Mouse (Mus musculus) forebrain, embryonic 13.5 days (tissue): Measurements from ENCODE around the gene B3gnt2. TPM values are rescaled to one million over a fixed set of nuclear protein-coding genes. Genes with fewer than 3 reads are reported as not detected.

Experiments
- ATAC-seq: fragments of 200-750 bp; cut with Nextera tagmentation; 2 replicates; pipeline ENCODE4 v1.8.0; 2017
- H3K27ac ChIP-seq: fragments of 300-500 bp; sonication (generic); 2 replicates; pipeline ENCODE4 v1.5.1; 2015; ENCODE audit warnings: inconsistent platforms, mild to moderate bottlenecking, moderate library complexity
- H3K27me3 ChIP-seq: fragments of 300-500 bp; sonication (generic); 2 replicates; pipeline ENCODE4 v1.6.1; 2015; ENCODE audit warnings: mild to moderate bottlenecking, inconsistent platforms
- H3K36me3 ChIP-seq: fragments of 300-500 bp; sonication (generic); 2 replicates; pipeline ENCODE4 v1.6.1; 2015; ENCODE audit warnings: mild to moderate bottlenecking, inconsistent platforms; ENCODE audit not compliant: poor library complexity, severe bottlenecking
- H3K4me1 ChIP-seq: fragments of 300-500 bp; sonication (generic); 2 replicates; pipeline ENCODE4 v1.6.1; 2015; ENCODE audit warnings: inconsistent platforms
- H3K4me2 ChIP-seq: fragments of 300-500 bp; sonication (generic); 2 replicates; pipeline ENCODE4 v1.6.1; 2015; ENCODE audit warnings: inconsistent platforms, mild to moderate bottlenecking, moderate library complexity
- H3K4me3 ChIP-seq: fragments of 300-500 bp; sonication (generic); 2 replicates; pipeline ENCODE4 v1.5.1; 2015; ENCODE audit warnings: mild to moderate bottlenecking, inconsistent platforms
- H3K9ac ChIP-seq: fragments of 300-500 bp; sonication (generic); 2 replicates; pipeline ENCODE4 v1.6.1; 2015; ENCODE audit warnings: mild to moderate bottlenecking, inconsistent platforms
- H3K9me3 ChIP-seq: fragments of 300-500 bp; sonication (generic); replicated peaks from 2 replicates; pipeline ENCODE4 v1.6.1; 2016; ENCODE audit warnings: inconsistent platforms
- WGBS: fragments of 180-500 bp; shearing (Covaris S2); methylation state at CpG from one replicate; pipeline ENCODE4 v1.1.7; 2015; 5-methylcytosine and 5-hydroxymethylcytosine counted together
- polyA plus RNA-seq: library from polyadenylated mRNA; unstranded; fragments of >200 nt; fragmentation: Nextera tagmentation; extraction: Ambion mirVana; gene quantifications from 2 replicates; pipeline ENCODE4 v1.2.1, GENCODE M21; 2015

The B3gnt2 gene
- polyA plus RNA-seq, 1 experiment from 2014 or later: 2.2 TPM

DNA sequence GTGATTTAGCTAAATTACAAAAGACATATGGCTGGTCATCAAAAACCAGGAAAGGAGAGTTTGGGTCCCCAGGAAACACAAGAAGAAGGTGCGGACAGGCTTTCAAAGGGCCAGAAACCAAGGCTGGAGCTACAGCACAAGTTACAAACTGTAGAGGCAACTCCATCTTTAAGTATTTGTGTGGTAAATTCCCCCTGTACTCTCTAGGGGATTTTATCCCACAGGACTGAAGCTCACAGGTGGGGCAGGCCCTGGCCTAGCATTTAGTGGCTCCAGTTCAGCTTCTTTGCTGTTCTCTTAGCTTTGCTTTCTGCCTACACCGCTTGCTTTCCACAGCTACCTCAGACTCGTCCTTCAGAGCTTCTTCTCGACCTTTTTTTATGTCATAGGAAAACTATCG, 6.9 kb upstream of the B3gnt2 start:
- H3K36me3 ChIP-seq: no peaks in the 10 kb centered on the region
- H3K4me3 ChIP-seq: no peak overlapping the region
- no peak overlapping the region for H3K27ac ChIP-seq
- H3K4me1 ChIP-seq: peaks cover 23% of the 10 kb centered on the region
- H3K27me3 ChIP-seq: 0 out of 2 replicates have a peak, but pooled peaks cover 8% of the 10 kb centered on the region
- H3K9me3 ChIP-seq: no peaks in the 10 kb centered on the region
- H3K4me2 ChIP-seq: no peak overlapping the region
- ATAC-seq: no peak
- 90% methylated on average over 5 of the region's 5 CpGs for WGBS
- H3K9ac ChIP-seq: no peak overlapping the region

DNA sequence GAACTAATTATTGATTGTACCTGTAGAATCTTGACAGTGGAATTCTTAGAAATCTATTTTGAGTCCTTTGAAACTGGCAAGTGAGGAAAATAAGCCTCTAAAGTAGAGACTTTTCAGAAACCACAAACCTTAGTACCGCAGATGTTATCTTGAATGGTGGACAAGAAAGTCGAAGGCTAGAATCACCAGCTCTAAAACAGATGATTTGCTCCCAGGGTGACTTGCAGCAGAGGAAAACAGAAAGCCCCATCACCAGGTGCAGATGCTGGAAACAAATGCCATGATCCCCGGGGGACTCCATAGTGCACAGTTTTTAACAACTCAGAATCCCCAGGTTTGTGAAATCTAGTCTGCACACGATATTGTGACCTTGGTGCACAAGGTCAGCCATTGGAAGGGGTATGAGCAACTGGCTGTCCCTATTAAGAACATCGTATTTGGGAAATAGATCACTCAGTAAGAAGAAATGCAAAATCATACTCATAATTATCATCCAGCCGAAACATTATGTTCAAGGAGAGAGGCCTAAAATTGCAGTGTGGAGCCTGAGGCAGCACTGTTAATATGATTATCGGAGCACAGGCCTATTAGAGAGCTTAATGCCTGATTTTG, 5.0 kb upstream of the B3gnt2 start:
- Histone ChIP-seq H3K9me3 (no peaks in the 10 kb centered on the region), H3K4me3 (no peak overlapping the region), H3K27ac (no peak overlapping the region), H3K4me2 (no peak overlapping the region), H3K9ac (no peak overlapping the region), H3K27me3 (peaks cover 24% of the 10 kb centered on the region), H3K4me1 (peaks cover 18% of the 10 kb centered on the region), H3K36me3 (no peaks in the 10 kb centered on the region)
- WGBS: 90% methylated on average over 7 of the region's 7 CpGs
- ATAC-seq: no peak

GRCm38 (mm10) chr11:22864305-22865060, 3.7 kb upstream of the B3gnt2 start:
- peaks cover 37% of the 10 kb centered on the region for H3K27me3 ChIP-seq
- no peak overlapping the region for H3K9ac ChIP-seq
- no peak overlapping the region for H3K4me3 ChIP-seq
- H3K4me2 ChIP-seq: no peak overlapping the region
- H3K36me3 ChIP-seq: no peaks in the 10 kb centered on the region
- 24% methylated on average over 8 of the region's 8 CpGs for WGBS
- peak; percentile 59; the same call in 1 of the 2 replicates for ATAC-seq
- H3K27ac ChIP-seq: no peak overlapping the region
- peaks cover 29% of the 10 kb centered on the region for H3K4me1 ChIP-seq
- no peaks in the 10 kb centered on the region for H3K9me3 ChIP-seq

- 0 out of 2 replicates have a peak overlapping the region, but pooled peaks have one; percentile 3 for H3K27ac ChIP-seq
- no peak overlapping the region for H3K4me2 ChIP-seq
- H3K9me3 ChIP-seq: no peaks in the 10 kb centered on the region
- no peaks in the 10 kb centered on the region for H3K36me3 ChIP-seq
- no peak overlapping the region for H3K4me3 ChIP-seq
- H3K27me3 ChIP-seq: peaks cover 46% of the 10 kb centered on the region
- H3K4me1 ChIP-seq: peaks cover 35% of the 10 kb centered on the region
- 36% methylated on average over 4 of the region's 4 CpGs for WGBS
- no peak for ATAC-seq
- no peak overlapping the region for H3K9ac ChIP-seq
Measured at GRCm38 (mm10) chr11:22863581-22863980, 2.8 kb upstream of the B3gnt2 start.

- no peak overlapping the region for H3K9ac ChIP-seq
- H3K4me3 ChIP-seq: no peak overlapping the region
- WGBS: 61% methylated on average over 4 of the region's 4 CpGs
- H3K27ac ChIP-seq: no peak overlapping the region
- no peaks in the 10 kb centered on the region for H3K9me3 ChIP-seq
- peaks cover 41% of the 10 kb centered on the region for H3K4me1 ChIP-seq
- H3K36me3 ChIP-seq: no peaks in the 10 kb centered on the region
- ATAC-seq: no peak
- H3K4me2 ChIP-seq: no peak overlapping the region
- peaks cover 68% of the 10 kb centered on the region for H3K27me3 ChIP-seq
Measured at GRCm38 (mm10) chr11:22861315-22861714, 554 bp upstream of the B3gnt2 start.

DNA sequence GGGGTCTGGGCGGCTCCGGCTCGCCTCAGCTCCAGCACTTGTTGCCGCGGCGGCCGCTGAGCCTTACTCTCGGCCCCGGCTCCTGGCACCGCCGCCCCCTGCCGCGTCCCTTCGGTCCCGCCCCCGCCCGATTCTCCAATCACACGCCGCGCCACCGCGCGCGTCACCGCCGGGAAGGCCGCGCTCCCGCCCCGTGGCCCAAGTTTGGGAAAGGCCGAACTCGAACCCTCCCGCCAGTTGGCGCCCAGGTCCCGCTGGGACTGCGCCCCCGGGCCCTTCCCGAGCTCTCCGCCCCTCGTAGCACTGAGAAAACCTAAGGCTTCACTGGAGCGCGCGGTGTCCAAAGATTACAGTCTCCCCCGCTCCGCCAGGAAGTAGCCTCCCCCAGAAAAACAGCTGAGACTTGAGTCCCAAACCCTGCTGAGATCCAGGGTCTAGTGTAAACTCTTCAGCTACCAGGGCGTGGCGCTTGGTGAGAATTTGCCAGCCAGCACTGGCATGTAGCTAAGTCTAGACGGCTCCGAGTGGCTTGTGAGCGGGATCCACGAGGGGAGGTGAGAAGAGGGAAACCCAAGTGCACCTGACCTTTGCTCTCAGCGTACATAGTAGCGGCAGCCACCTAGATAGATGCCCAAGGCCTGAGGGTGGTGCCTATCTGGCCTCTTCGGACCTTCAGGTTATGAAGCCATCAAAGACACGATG, 977 bp downstream of the B3gnt2 start:
- Histone ChIP-seq H3K27ac (no peak overlapping the region), H3K9ac (peak overlapping the region; percentile 66), H3K4me1 (peaks cover 38% of the 10 kb centered on the region), H3K4me3 (peak overlapping the region; percentile 71), H3K36me3 (no peaks in the 10 kb centered on the region), H3K9me3 (no peaks in the 10 kb centered on the region), H3K4me2 (peak overlapping the region; percentile 97), H3K27me3 (peaks cover 68% of the 10 kb centered on the region)
- WGBS: under 1% methylated on average over 44 of the region's 55 CpGs
- ATAC-seq: peak; percentile 88

GRCm38 (mm10) chr11:22859301-22859632, 1.5 kb downstream of the B3gnt2 start:
- Histone ChIP-seq H3K4me3 (peak overlapping the region; percentile 71), H3K27me3 (peaks cover 68% of the 10 kb centered on the region), H3K9me3 (no peaks in the 10 kb centered on the region), H3K9ac (peak overlapping the region; percentile 66), H3K27ac (no peak overlapping the region), H3K36me3 (no peaks in the 10 kb centered on the region), H3K4me1 (peaks cover 33% of the 10 kb centered on the region), H3K4me2 (peak overlapping the region; percentile 97)
- no peak; the same call in none of the 2 replicates for ATAC-seq
- WGBS: 2% methylated on average over 8 of the region's 41 CpGs

DNA sequence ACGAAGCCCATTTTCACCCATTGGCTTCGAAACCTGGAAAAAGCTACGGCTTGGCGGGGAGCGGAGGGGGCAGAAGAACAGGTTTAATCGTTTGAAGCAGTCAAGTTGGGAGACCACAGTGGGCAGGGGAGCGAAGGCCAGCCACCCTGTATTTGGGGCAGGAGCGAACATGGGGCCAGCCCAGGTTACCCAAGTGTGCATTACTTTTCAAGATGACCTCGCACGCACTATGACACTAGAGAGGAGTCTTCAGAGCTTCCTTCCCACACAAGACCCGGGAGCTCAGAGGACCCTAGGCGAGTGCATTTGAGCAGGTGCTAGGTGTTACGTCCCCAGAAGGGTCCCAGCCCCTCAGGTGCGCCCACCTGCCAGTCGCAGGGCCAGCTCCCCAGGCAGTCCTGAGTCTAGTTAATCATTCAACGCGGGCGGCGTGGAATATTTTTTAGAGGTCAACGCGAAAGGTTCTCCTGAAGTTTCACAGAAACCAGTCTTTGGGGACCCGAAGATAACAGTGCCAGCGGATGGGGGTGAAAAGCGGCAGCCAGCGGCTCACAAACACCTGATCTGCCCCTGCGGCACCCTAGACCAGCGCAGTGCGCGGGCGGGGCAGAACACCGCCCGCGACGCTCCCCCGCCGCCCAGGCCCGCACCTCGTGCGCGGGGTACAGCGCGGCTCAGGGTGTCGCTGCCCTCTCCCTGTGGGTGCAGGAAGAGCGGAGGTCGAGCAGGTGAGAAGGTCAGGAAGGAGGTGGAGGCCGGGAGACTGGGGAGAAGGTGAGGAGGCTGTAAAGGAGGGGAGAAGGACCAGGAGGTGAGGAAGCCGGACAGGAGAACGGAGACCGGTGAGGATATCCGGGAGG, 2.1 kb downstream of the B3gnt2 start:
- Histone ChIP-seq H3K4me2 (peak overlapping the region; percentile 97), H3K27ac (no peak overlapping the region), H3K36me3 (no peaks in the 10 kb centered on the region), H3K9ac (peak overlapping the region; percentile 66), H3K4me3 (peak overlapping the region; percentile 71), H3K27me3 (peaks cover 67% of the 10 kb centered on the region), H3K4me1 (peaks cover 27% of the 10 kb centered on the region), H3K9me3 (no peaks in the 10 kb centered on the region)
- WGBS: 2% methylated on average over 50 of the region's 50 CpGs
- peak; percentile 56 for ATAC-seq

GRCm38 (mm10) chr11:22857705-22858440, 2.9 kb downstream of the B3gnt2 start:
- 14% methylated on average over 25 of the region's 25 CpGs for WGBS
- peak overlapping the region; percentile 97 for H3K4me2 ChIP-seq
- peaks cover 23% of the 10 kb centered on the region for H3K4me1 ChIP-seq
- H3K27ac ChIP-seq: no peak overlapping the region
- H3K27me3 ChIP-seq: peaks cover 60% of the 10 kb centered on the region
- no peaks in the 10 kb centered on the region for H3K36me3 ChIP-seq
- no peaks in the 10 kb centered on the region for H3K9me3 ChIP-seq
- peak overlapping the region; percentile 71 for H3K4me3 ChIP-seq
- H3K9ac ChIP-seq: peak overlapping the region; percentile 66; the same call in 1 of the 2 replicates
- no peak for ATAC-seq

DNA sequence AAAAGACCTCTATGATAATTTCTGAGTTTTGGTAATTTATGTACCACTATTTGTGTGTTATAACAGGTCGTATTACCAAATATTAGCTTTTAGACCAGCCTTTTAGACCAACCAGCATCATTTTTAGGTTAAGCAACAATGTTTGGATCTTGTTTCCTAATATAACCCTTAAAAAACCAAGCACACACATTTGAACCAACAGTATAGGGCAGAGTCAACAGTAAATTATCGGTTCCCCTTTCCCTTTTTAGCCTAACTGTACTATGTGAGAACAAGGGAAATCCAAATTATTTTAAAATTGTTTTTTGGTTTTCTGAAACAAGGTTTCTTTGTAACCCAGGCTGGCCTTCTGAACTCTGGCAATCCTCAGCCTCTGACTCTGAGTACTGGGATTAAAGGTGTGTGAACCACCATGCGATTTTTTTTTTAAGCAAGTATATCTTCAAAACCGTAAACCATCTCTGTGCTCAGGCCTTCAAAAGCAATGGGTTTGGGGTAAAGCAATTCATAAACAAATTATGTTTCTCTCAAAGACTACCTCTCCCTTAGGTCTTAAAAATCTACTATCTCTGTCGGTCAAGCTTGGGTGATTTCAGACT, 3.6 kb downstream of the B3gnt2 start:
- no peaks in the 10 kb centered on the region for H3K36me3 ChIP-seq
- WGBS: 78% methylated on average over 5 of the region's 5 CpGs
- no peak overlapping the region for H3K9ac ChIP-seq
- H3K27ac ChIP-seq: no peak overlapping the region
- H3K4me3 ChIP-seq: no peak overlapping the region
- H3K4me1 ChIP-seq: peaks cover 23% of the 10 kb centered on the region
- peaks cover 56% of the 10 kb centered on the region for H3K27me3 ChIP-seq
- H3K9me3 ChIP-seq: no peaks in the 10 kb centered on the region
- no peak for ATAC-seq
- H3K4me2 ChIP-seq: no peak overlapping the region
